Mouse (Mus musculus) kidney, adult 11 months (tissue): ENCODE results near the gene Cfb.
"Not testable (repeated sequence)": the region's sequence is repeated elsewhere in the genome, so short reads cannot be mapped to it uniquely, and the experiment has no call there.

Experiments
- DNase-seq: peaks from one replicate; pipeline ENCODE4 v3.0.0; 2022

Gene Cfb

GRCm38 (mm10) chr17:34862416-34863081, at the start of gene Cfb:
Gene Cfb, minus strand, starts transcription at chr17:34862518.
- DNase-seq: peak; percentile 82

DNA sequence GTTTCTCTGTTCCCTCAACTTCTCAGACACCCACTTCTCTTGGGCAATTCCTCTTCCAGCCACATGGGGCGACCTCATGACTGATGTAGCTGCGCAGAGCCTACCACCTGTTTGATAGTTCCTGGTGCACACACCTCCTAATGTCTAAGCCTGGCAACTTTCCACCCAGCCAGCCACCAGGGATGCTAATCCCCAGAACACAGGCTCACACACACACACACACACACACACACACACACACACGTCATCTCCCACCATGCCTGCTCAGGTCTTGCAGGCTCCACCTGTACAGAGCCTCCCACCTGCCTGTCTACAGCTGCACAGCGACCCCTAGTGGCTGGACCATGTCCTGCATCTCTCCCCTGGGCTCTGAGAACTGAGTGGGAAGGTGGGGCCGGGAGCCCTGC, 49.6 kb upstream of the Cfb start:
- DNase-seq: peak; percentile 81

GRCm38 (mm10) chr17:34910982-34911381, 48.7 kb upstream of the Cfb start:
- DNase-seq: peak; percentile 73

- DNase-seq: no peak
Measured at GRCm38 (mm10) chr17:34902895-34903294, 40.6 kb upstream of the Cfb start.

- not testable (repeated sequence) for DNase-seq
Measured at GRCm38 (mm10) chr17:34901948-34902347, 39.6 kb upstream of the Cfb start.

DNA sequence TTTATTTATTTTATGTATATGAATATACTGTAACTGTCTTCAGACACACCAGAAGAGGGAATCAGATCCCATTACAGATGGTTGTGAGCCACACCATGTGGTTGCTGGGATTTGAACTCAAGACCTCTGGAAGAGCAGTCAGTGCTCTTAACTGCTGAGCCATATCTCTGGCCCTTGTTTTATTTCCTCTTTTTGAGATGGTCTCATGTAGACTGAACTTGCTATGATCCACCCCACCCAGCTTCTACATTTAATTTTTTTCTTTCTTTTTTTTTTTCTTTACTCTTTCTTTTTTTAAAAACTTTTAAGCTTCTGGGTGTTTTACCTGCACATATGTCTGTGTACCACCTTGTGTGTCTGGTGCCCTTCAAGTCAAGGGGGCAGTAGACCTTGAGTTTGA, 38.5 kb upstream of the Cfb start:
- not testable (repeated sequence) for DNase-seq

- no peak for DNase-seq
Measured at GRCm38 (mm10) chr17:34899890-34900243, 37.5 kb upstream of the Cfb start.

DNA sequence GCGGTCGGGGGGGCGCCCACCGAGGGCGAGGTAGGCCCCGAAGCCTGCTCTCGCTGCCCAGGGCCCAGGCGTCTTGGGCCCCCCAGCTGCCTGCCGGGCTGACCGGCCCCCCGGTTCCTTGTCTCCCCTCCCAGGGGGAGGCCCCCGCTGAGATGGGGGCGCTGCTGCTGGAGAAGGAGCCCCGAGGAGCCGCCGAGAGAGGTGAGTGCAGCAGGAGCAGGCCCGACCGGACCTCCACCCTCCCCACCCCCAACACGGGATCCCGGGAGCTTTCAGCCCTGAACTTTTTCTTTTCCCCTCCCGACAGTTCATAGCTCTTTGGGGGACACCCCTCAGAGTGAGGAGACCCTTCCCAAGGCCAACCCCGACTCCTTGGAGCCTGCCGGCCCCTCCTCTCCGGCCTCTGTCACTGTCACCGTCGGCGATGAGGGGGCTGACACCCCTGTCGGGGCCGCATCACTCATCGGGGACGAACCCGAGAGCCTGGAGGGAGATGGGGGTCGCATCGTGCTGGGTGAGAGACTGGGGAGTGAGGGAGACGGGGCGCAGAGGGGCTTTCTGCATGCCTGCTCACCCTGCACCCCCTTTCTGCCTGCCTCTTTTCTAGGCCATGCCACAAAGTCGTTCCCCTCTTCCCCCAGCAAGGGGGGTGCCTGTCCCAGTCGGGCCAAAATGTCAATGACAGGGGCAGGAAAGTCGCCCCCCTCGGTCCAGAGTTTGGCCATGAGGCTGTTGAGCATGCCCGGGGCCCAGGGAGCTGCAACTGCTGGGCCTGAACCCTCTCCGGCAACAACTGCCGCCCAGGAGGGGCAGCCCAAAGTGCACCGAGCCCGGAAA, 37.0 kb upstream of the Cfb start:
- no peak for DNase-seq

DNA sequence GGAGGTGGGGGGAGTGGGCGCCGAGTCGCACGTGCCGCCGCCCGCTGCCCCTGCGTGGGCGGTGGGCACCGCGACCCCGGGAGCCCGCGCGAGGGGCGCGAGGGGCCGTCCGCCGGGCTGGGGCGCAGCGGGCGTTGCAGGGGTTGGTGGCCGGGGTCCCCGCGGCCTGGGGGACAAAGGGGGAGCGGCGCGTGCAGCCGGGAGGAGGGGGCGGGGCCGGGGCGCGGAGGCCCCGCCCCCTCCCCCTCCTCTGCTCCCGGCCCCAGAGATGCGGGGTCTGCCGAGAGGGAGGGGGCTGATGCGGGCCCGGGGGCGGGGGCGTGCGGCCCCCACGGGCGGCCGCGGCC, 36.4 kb upstream of the Cfb start:
- no peak for DNase-seq

- peak; percentile 79 for DNase-seq
Measured at GRCm38 (mm10) chr17:34898160-34898586, 35.9 kb upstream of the Cfb start, which contains the start of the genes C2 and Ehmt2. Gene C2, minus strand, starts transcription at chr17:34898265. Gene Ehmt2, plus strand, starts transcription at chr17:34898469.

DNA sequence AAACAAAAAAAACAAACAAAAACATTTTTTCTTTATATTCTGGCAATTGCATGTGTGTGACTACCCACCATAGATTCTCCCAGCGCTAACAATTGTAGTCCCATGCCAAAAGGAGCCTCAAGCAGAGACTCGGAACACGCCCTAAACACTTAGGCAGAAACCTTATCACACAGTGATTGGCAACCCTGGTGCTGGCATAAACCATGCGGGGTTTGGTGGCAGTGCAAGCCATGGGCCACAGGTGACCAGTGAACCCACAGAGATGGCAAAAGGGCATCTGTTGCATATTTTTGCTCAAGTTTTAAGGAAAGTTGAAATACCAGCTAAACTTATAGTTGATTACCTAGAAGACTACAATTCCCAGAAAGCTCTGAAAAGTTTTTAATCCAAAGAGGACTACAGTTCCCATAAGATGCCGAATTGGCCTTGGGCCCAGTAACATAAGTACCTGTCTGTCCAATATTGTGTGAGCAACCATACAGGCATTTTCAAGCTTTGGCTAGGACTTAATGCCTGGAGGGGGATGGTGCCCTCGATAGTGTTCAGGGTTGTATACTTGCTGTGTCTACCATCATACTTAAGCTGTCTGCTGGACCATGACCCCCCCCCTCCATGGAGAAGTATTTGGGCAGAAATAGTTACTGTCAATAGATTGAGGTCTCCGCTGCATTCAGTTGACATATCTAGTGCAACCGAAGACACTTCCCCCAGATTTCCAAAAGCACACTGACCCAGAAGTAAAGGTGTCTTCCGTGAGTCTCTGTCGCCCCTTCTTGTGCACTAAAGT, 35.2 kb upstream of the Cfb start:
- peak; percentile 55 for DNase-seq

DNA sequence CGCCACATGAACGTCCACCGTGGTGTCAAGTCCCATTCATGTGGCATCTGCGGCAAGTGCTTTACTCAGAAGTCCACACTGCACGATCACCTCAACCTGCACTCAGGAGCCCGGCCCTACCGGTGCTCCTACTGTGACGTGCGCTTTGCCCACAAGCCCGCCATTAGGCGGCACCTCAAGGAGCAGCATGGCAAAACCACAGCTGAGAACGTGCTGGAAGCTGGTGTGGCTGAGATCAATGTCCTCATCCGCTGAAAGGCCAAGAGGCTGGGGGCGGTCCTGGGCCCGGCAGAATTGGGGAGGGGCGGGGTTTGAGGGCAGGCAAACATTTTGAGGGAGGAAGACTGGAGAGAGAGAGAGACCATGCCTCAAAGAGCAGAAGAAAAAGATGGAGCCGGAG, 34.0 kb upstream of the Cfb start:
- no peak for DNase-seq

DNA sequence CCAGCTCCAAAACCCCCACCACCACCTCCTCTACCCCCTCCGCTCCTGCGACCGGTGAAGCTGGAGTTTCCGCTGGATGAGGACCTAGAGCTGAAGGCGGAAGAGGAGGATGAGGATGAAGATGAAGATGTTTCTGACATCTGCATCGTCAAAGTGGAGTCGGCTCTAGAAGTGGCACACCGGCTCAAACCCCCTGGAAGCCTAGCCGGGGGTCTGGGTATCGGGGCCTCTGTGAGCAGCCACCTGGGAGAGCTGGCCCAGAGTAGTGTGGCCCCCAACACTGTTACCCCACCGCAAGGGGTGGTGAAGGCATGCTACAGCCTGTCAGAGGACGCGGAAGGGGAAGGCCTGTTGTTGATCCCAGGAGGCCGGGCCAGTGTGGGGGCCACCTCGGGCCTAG, 33.4 kb upstream of the Cfb start:
- DNase-seq: no peak

DNA sequence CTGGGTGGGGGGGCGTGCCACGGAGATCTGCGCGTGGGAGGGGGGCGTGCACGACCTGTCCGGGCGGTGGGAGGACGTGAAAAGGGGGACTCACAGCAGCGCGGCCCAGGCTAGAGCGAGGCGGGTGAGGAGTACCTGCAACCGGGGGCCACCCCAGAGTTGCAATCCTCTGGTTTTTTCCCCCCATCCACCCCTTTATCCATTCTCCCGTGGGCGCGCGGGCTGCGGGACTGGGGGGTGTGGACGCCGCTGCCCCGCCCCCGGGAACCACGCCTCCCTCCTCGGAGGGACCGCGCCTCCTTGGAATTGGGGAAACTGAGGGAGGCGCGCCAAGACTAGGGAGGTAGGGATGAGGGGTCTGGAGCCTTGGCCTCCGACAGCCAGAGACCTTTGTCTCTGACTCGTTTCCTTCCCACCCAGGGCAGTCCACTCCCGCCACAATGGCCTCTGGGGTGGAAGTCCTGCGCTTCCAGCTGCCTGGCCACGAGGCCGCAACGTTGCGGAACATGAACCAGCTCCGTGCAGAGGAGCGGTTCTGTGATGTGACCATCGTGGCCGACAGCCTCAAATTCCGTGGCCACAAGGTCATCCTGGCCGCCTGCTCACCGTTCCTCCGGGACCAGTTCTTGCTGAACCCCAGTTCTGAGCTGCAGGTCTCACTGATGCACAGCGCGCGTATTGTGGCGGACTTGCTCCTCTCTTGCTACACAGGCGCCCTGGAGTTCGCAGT, 32.6 kb upstream of the Cfb start:
- peak; percentile 44 for DNase-seq

DNA sequence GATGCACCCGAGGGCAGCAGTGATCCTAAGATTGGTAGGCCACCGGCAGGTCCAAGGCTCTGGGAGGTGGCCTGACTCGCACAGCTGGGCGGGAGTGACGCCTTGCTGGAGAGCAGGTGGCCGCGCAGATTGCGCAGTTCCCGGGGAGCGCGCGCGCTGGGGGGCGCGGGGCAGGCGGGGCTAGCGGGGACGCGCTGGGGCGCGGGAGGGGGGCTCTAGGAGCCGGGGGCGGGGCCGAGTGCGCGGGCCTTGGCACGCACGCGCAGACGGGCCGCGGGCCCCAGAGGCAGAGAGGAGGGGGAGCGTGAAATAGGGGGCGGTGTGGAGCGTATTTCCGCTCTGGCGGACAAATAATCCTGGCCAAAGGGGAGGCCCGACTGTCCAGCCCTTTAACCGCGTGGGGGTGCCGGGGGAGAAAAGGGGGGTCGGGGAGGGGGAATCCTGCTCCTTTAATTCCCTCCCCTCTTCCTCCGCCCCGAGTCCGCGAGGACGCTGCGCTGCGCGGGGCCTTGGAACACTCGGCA, 31.8 kb upstream of the Cfb start:
- peak; percentile 92 for DNase-seq

DNA sequence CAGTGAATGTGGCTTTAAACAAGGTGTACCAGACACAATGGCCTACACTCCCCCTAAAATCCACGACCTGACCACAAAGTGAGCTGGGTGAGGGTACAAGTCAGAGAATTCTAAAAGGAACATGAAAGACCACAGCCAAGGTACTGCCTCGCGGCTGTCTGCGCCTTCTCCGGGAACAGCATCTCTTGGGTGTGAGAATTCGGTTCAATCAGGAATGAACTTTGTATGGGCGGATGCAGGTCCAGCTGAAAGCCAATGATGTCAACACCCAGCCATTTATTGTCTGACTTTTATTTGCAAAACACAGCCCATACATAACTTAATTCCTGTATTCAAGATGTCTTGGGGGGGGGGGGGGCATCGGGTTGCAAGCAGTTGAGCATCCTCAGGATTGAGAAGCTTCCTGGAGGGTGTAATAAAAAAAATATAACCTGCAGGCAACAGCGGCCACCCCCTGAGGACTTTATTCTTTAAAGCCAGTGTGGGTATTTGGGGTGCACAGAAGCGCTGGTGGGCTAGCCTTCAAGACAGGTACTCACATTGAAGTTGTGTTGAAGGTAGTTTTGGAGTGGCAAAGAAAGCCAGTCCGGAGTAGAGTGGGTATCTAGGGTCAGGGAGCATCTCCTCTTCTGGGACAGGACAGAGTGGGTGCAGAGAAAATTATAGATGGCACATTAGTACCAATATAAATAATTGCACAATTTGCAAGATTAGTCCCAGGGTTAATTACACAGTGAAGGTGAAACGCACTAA, 30.9 kb upstream of the Cfb start:
- DNase-seq: no peak

DNA sequence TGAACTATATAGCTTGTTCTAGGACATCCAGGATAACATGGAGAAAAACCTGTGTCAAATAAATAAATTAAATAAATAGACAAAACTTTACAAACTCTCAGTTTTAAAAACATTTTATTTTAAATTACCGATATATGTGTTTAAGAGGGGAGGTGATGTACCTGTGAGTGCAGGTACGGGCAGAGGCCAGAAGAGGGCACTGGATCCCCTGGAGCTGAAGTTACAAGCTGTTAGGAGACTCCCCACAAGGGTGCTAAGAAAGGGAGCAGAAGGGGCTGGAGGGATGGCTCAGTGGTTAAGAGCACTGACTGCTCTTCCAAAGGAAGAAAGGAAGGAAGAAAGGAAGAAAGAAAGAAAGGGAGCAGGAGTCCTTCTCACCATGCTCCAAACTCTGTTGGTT, 29.1 kb upstream of the Cfb start:
- no peak for DNase-seq

GRCm38 (mm10) chr17:34890074-34890743, 27.9 kb upstream of the Cfb start:
- DNase-seq: no peak

GRCm38 (mm10) chr17:34887942-34888341, 25.6 kb upstream of the Cfb start:
- DNase-seq: no peak

- no peak for DNase-seq
Measured at GRCm38 (mm10) chr17:34885615-34886014, 23.3 kb upstream of the Cfb start.

DNA sequence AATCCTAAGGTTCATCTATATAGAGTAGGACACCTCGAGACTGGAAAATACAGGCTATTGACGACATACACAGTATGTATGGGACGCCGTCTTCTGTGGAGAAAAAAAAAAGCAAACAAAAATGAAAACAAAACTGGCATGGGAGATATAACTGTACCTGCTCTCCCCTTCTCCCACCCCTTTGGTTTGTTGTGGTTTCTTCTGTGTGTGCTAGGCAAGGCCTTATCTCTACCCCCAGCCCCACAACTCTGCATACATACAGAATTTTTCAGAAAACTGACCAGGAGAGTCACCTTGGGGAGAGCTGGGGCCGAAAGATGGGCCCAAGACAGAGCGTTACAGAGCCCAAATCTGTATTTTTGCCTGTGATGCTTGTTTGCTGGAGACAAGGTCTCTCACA, 22.4 kb upstream of the Cfb start:
- DNase-seq: no peak
